Mouse (Mus musculus): ENCODE measurements around the gene Cd300c.
"Not testable (repeated sequence)": the region's sequence is repeated elsewhere in the genome, so short reads cannot be mapped to it uniquely, and the experiment has no call there.

The Cd300c gene

DNA sequence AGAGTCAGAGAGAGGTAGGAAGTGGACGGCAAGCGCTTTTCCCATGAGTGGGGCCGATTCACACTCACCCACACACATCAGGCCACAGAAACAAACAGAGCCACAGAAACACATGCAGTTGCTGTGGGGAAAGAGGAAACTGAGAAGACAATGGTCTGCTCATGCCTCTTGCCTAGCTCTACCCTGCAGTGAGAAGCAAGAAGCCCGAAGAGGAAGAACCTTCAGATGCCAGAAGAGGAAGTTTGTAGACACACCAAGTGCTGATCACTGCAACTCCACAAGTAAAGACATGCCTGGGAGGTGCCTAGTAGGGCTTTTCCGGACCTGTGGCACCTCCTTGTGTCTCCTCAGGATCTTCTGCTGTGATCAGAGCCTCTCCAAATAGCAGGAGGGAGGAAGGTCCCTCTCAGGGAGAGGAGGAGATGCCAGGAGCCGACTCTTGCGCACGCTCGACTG is at the start of gene Cd300c:
TSS of gene Cd300c (minus strand) at position 406 of the 456 bp plus-strand sequence.
- peak in 1 of 2 experiments; percentile 4 for DNase-seq

DNA sequence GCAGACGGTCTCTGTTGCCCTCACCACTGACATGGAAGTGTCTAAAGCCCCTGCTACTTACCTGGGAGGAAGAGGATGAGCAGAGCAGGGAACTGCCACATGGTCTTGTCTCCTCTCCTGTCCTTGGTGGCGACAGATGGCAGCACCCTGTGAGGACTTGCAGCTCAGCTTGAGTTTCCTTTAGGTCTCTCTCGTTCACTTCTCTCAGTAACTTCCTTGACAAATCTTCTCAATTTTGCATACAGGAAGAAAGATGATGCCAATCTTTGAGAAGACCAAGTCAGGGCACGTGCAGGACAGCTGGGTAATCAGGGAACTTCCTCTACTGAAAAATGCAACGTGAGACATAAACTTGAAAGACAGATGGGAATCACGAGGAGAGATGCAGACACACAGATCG is 47.1 kb upstream of the Cd300c start, which contains the start of gene Cd300ld2:
TSS of gene Cd300ld2 (minus strand) at position 101 of the 400 bp plus-strand sequence.
- not testable (repeated sequence) for DNase-seq

DNA sequence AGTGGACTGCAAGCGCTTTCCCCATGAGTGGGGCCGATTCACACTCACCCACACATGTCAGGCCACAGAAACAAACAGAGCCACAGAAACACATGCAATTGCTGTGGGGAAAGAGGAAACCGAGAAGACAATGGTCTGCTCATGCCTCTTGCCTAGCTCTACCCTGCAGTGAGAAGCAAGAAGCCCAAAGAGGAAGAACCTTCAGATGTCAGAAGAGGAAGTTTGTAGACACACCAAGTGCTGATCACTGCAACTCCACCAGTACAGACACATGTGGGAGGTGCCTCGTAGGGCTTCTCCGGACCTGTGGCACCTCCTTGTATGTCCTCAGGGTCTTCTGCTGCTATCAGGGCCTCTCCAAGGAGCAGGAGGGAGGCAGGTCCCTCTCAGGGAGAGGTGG is 35.1 kb upstream of the Cd300c start:
- no peak for DNase-seq

DNA sequence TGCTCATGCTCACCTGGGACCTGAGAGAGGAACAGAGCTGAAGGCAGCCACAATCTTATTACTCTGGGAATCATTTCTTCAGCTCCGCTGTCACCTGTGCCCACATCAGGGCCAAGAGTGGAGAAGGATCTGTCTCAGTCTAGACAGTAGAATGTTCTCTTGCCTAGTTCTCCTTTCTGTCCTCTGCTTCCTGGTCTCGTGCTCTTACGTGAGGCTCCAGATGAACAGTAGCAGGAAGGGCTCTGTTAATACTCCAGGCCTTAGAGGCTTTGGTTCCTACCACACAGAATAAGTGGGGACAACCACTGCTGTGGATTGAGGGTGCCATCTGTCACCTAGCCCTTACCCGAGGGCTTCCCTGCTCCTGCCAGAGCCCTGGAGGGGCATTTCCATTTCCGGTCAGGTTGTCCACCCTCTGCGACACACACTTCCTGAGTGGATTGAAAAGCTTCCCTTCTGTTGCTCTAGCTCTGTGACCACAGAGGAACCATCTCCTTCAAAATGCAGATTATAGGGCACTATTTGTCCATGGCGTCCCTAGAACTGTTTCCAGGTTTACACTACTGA is 32.6 kb upstream of the Cd300c start, which contains the start of gene Cd300c2:
TSS of gene Cd300c2 (minus strand) at position 407 of the 567 bp plus-strand sequence.
- no peak for DNase-seq

DNA sequence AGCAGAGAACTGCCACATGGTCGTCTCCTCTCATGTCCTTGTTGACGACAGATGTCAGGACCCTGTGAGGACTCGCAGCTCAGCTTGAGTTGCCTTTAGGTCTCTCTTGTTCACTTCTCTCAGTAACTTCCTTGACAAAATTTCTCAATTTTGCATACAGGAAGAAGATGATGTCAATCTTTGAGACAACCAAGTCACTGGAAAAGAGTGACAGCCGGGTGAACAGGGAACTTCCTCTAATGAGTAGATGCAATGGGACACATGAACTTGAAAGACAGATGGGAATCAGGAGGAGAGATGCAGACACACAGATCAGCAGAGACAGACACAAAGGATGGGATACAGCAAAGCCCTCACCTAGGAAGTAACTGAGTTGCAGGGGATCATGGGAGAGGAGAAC is 20.8 kb upstream of the Cd300c start, which contains the start of gene Cd300ld:
TSS of gene Cd300ld (minus strand) at position 130 of the 400 bp plus-strand sequence.
- DNase-seq: no peak

DNA sequence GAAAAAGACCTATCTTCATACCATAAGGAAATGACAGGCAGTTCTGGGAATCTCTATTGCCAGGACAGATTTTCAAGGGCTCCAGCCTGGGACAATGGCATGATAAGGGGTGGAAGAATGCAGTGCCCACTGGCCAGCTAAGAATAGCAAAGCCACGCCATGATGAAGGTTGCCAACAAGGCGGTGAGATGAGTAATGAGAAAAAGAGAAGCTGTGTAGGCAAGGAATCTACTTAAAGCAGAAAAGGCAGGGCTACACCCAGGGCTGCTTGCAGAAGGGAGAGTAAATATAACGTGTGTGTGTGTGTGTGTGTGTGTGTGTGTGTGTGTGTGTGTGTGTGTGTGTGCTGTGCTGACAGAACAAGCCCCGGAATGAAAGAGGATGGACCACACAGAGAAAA is 12.9 kb upstream of the Cd300c start:
- no peak for DNase-seq

DNA sequence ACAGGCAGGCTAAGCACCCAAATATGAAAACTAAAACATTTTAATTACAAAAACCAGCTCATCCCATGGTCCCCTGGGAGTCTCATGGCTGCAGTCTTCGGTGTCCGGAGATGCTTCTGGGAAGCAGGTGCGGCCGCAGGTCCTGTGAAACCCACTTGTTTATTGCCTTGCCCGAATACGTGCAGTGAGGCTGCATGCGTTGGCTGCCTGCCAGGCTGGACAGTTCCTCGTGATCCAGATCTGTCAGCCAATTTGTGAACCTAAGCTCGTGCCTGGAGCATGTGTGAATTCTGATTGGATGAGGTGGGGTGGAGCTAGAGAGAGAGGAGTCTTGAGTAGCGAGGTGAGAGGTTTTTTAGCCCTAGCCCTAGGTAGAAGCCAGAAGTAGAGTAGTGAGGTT is 3.8 kb upstream of the Cd300c start:
- DNase-seq: no peak

DNA sequence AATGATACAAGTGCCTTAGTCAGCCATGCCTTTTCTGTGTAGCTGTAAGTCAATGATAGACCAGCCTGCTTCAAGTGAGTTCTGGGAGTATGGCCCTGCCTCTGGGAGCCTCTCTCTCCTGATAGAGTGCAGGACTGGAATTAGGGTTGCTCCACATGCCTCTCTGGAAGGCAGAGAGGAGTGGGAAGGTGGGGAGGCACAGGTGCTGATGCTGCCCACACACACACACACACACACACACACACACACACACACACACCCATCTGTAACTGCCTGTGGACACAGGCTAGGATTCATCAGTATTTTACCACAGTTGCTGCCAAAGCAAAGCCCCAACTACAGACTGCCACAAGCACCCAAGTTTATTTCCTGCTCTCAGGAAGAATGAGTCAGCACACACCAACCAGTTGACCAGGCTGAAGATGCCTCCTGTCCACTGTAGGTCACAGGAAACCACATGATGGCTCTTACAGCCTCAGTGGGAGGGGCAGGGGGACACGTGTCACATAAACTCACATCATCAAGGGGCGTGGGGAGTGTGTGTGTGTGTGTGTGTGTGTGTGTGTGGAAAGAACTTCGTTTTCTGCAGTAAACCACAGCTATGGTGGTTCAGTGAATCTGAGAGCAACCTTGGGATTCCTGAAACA is 3.7 kb downstream of the Cd300c start:
- peak in 1 of 2 experiments; percentile 4 for DNase-seq

DNA sequence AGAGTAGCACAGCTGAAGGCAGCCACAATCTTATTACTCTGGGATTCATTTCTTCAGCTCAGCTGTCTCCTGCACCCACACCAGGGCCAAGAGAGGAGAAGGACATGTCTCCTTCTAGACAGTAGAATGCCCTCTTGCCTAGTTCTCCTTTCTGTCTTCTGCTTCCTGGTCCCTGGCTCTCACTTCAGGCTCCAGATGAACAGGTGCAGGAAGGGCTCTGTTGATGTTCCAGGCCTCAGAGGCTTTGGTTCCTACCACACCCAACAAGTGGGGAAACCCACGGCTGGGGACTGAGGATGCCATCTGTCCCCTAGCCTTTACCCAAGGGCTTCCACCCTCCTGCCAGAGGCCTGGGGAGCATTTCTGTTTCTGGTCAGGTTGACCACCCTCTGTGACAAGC is 8.6 kb downstream of the Cd300c start:
- no peak for DNase-seq

DNA sequence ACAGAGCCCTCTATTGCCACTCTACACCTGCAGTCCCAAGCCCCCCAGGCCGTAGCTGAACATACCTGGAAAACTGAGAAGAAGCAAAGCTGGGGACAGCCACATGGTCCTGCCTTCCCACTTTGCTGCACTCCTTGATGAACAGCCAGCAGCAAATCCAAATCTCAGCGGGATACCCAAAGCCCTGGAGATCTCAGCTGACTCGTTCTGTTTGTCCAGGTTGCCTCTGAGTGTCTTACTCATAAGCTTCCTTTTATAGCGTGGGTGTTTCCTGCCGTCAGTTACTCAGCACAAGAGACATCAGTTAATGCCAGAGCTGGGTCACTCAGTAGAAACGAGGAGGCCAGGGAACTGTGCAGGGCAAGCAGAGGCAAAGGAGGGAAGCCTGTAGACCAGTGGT is 34.8 kb downstream of the Cd300c start, which contains the start of gene Cd300lb:
TSS of gene Cd300lb (minus strand) at position 243 of the 400 bp plus-strand sequence.
- no peak for DNase-seq

DNA sequence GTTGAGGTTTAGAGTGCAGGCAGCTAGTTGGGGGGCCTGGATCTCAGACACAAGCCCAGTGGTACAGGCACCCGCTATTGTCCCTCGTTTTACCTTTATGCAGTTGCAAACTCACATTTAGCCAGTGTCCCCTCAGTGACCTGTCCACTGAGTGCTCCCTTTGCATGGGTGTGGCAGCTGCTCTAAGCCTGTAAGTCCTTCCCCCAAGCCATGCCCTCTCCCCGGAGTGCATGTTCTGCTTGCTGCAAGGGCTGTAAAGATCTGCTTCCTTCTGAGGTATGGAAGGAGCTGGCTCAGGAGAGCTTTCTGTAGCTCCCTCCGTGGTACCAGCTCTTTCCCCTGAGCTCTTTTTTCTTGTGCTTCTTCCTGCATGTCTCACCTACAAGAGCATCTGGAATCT is 35.4 kb downstream of the Cd300c start:
- no peak for DNase-seq

DNA sequence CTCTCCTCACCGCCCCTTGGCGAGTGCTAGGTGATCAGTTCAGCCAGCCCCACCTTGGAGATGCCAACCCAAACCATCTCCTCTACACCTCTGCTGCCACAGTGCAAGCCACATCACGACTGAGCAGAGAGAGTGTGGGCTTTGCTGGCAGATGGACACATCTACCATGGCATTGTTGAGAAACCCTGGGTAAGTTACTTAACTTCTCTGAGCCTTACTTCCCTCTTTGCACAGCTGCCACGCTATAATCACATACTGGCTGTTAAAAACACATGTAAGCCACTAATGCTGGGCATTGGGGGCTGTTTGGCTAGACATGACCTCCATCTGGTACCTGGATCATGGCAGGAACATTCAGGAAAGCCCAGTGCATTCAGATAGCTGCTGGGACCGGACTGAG is 37.9 kb downstream of the Cd300c start:
- no peak for DNase-seq

DNA sequence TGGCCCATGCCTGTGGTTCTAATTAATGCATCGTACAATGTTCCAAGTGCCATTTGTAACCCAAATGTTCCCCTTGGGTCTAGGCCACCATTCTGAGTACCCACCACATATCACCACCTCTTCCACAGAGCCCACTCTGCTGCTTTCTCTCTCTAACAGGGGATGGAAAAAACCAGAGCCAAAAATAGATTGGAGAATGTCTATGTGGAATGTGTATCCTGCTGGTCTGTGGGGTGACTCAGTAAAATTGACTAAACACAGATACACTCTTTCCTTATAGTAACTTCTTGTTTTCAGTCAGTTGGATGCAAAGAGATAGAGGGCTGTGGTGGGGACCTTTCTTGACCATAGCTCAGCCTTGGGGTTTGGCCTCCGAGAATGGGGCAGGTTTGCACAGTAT is 39.4 kb downstream of the Cd300c start:
- DNase-seq: no peak

DNA sequence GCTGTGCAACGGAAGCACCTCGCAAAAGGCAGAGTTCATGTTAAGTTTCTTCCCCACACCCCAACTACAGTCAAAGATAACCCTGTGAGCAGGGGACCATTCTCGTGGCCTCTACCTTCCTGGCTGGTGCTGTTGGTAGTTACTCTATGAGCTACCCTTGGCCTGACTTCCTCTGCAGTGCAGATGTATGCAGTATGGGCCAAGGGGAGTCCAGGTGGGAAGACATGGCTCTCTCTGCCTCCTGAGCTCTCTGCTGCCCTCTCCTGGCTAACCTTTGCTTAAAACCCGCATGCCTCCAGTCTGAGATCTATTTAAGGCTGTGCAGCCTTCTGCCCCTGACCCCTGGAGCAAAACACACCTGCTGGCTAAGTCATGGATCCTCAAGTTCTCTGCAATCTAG is 45.0 kb downstream of the Cd300c start:
- DNase-seq: peak in 1 of 2 experiments; percentile 68

DNA sequence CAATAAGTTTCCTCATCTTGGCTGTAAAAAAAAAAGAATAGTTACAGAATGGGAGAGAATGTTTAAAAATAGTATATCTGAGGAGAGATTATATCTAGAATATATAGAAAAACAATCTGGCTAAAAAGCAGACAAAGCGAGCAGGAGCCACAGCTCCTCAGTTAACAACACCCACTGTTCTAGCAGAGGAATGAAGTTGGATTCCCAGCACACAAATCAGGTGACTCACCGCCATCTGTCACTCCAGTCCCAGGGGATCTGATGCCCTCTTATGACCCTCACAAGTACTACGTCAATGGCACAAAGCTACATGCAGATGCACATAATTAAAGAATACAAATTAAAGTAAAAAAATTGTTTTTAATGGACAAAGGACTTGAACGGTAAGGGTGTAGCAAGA is 46.5 kb downstream of the Cd300c start:
- DNase-seq: no peak

DNA sequence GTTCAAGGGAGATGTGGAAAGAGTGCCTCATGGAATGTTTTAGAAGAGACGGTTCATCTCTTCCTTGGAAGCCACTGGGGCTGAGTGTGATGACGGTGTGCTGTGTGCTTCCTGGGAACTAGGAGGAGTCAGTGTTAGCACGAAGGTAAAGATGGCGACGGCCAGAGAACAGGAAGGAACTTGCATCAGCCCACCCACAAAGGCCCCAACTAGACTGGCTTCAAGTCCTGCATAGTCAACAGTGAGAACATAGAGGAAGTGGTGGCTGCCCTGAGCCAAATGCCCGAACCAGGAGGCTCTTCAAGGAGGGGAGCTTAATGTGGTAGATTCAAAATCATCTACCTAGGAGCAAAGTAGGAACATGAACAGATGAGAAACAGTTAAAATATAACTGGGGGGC is 51.8 kb downstream of the Cd300c start:
- DNase-seq: no peak

DNA sequence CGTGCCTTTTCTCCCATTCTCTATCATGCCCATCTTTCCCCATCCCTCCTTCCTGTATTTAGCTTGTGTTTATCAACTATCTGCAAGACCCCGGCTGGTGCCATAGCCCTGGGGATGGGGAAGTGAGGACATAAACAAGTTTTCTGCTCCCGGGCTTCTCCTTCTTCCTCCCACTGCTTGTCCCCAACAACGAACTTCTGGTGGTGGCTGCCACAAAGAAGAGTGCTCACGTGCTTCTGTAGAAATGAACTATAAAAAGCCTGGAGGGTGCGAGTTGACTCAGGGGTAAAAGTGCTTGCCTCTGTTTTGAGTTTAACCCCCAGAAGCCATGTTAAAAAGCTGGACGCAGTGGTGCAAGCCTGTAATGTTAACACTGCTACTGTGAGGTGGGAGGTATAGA is 54.0 kb downstream of the Cd300c start:
- DNase-seq: no peak

DNA sequence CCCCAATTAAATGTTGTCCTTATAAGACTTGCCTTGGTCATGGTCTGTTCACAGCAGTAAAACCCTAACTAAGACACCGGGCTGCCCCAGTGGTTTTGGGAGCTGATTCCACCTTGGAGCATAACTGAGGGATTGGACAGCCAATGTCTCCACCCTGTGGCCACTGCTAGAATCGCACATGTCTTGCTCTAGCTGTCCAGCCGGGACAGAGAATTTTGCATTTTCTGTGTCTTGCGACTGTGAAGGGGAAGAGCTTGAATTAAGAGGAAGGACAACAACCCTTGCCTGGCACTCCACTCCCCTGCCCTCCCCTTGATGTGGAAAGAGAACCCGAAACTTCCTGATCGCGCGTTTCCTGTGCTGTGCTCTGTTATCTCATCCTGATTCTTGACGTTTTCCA is 56.1 kb downstream of the Cd300c start:
- peak; percentile 69 to 87 for DNase-seq

DNA sequence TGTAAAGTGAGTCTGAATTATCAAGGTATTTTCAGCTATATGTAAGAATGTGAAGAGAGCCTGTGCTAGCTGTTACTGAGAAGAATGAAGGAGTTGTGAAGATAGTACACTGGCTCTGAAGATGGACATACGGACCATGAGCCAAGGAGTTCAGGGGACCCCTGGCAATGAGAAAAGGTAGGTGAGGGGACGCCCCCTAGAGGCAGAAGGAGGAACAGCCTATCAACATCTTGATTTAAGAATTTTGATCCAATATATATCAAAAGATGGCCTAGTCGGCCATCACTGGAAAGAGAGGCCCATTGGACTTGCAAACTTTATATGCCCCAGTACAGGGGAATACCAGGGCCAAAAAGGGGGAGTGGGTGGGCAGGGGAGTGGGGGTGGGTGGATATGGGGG is 59.4 kb downstream of the Cd300c start:
- DNase-seq: peak in 1 of 2 experiments; percentile 19

DNA sequence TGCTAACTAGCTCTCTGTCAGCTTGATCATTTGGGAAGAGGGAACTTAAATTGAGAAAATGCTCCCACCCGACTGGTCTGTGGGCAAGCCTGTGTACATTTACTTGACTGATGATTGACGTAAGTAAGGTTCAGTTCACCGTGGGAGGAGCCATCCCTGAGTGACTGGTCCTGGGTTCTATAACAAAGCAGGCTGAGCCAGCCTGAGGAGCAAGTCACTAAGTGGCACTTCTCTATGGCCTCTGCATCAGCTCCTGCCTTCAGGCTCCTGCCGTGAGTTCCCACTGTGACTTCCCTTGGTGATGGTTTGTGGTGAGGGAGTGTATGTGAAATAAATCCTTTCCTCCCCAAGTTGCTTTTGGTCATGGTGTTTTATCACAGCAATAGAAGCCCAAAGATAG is 60.9 kb downstream of the Cd300c start:
- no peak for DNase-seq

DNA sequence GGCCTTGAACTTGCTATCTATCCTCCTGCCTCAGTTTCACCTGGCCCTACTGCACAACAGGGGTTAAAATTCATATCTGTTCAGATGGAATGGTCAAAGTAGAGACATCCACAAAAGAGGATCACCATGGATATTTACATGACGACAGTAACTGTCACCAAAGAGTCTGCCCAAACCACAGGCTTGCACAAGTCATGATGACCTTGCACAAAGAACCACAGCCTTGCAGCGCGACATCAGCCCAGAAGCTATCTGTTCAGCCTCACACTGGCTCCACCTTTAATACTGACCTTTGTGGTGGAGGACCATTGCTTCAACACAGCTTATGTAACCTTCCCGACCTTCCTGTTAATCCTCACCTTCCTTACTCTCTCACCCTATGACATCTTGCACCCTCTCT is 61.4 kb downstream of the Cd300c start:
- no peak for DNase-seq
